Mouse (Mus musculus) retina, adult 2 months (tissue): ENCODE results near the gene Ncoa4.
"Not testable (repeated sequence)": the region's sequence is repeated elsewhere in the genome, so short reads cannot be mapped to it uniquely, and the experiment has no call there.

Source experiments
- DNase-seq: peaks from one replicate; pipeline ENCODE4 v3.0.0-alpha.2; 2012; ENCODE audit warnings: low read depth, low spot score

Ncoa4 gene

GRCm38 (mm10) chr14:32159690-32160246 is at the start of gene Ncoa4:
TSS of gene Ncoa4 (plus strand) at chr14:32159865.
- DNase-seq, result peak; percentile 99

- not testable (repeated sequence) for DNase-seq
These were observed 47.5 kb upstream of the Ncoa4 start for GRCm38 (mm10) chr14:32112124-32112523.

- no peak for DNase-seq
These were observed 38.4 kb upstream of the Ncoa4 start for GRCm38 (mm10) chr14:32120940-32121919.

- peak; percentile 8 for DNase-seq
These were observed 37.7 kb upstream of the Ncoa4 start for GRCm38 (mm10) chr14:32121920-32122315.

- DNase-seq, result no peak
These were observed 35.4 kb upstream of the Ncoa4 start for GRCm38 (mm10) chr14:32124261-32124660.

- not testable (repeated sequence) for DNase-seq
These were observed 34.4 kb upstream of the Ncoa4 start for GRCm38 (mm10) chr14:32125256-32125655.

GRCm38 (mm10) chr14:32128409-32128808 is 31.3 kb upstream of the Ncoa4 start:
- no peak for DNase-seq

- DNase-seq, result no peak
These were observed 27.8 kb upstream of the Ncoa4 start for GRCm38 (mm10) chr14:32131836-32132235.

- no peak for DNase-seq
These were observed 25.4 kb upstream of the Ncoa4 start for GRCm38 (mm10) chr14:32134293-32134692.

- not testable (repeated sequence) for DNase-seq
These were observed 23.2 kb upstream of the Ncoa4 start for GRCm38 (mm10) chr14:32136467-32136866.

- DNase-seq, result no peak
These were observed 19.2 kb upstream of the Ncoa4 start for GRCm38 (mm10) chr14:32140359-32140965.

GRCm38 (mm10) chr14:32141723-32142122 is 17.9 kb upstream of the Ncoa4 start, which contains the start of gene Msmb:
TSS of gene Msmb (plus strand) at chr14:32142023.
- DNase-seq, result no peak

- DNase-seq, result no peak
These were observed 14.9 kb upstream of the Ncoa4 start for GRCm38 (mm10) chr14:32144734-32145133.

GRCm38 (mm10) chr14:32145401-32145800 is 14.3 kb upstream of the Ncoa4 start:
- no peak for DNase-seq

GRCm38 (mm10) chr14:32145809-32146511 is 13.7 kb upstream of the Ncoa4 start:
- DNase-seq, result no peak

- DNase-seq, result no peak
These were observed 13.1 kb upstream of the Ncoa4 start for GRCm38 (mm10) chr14:32146578-32146977.

- DNase-seq, result no peak
These were observed 8.8 kb upstream of the Ncoa4 start for GRCm38 (mm10) chr14:32150872-32151271.

GRCm38 (mm10) chr14:32152243-32152965 is 7.3 kb upstream of the Ncoa4 start:
- DNase-seq, result no peak

GRCm38 (mm10) chr14:32153156-32153555 is 6.5 kb upstream of the Ncoa4 start:
- no peak for DNase-seq

- no peak for DNase-seq
These were observed 4.9 kb upstream of the Ncoa4 start for GRCm38 (mm10) chr14:32154758-32155157.

GRCm38 (mm10) chr14:32159150-32159670 is 455 bp upstream of the Ncoa4 start:
- DNase-seq, result no peak
